Mouse (Mus musculus) lung, postnatal 0 days (tissue): Measurements from ENCODE around the gene Ndufs7.
"Not testable (repeated sequence)": the region's sequence is repeated elsewhere in the genome, so short reads cannot be mapped to it uniquely, and the experiment has no call there.

Experiments used
- CTCF ChIP-seq: IDR thresholded peaks from 2 replicates; pipeline ENCODE4 v1.5.1; 2016; ENCODE audit warnings: antibody characterized with exemption, mild to moderate bottlenecking
- EP300 ChIP-seq: IDR thresholded peaks from 2 replicates; pipeline ENCODE4 v1.6.1; 2016; ENCODE audit warnings: antibody characterized with exemption, mild to moderate bottlenecking, control low read depth

- TF ChIP-seq EP300, CTCF: not testable (repeated sequence)
Measured at GRCm38 (mm10) chr10:80223137-80223536, 25.8 kb upstream of the Ndufs7 start.
